Mouse (Mus musculus): Measurements from ENCODE around the gene Mettl21a.
A peak's percentile ranks its signal among the peaks of the same experiment; 100 is the strongest.
"Not testable (repeated sequence)": the region's sequence is repeated elsewhere in the genome, so short reads cannot be mapped to it uniquely, and the experiment has no call there.

Gene Mettl21a

DNA sequence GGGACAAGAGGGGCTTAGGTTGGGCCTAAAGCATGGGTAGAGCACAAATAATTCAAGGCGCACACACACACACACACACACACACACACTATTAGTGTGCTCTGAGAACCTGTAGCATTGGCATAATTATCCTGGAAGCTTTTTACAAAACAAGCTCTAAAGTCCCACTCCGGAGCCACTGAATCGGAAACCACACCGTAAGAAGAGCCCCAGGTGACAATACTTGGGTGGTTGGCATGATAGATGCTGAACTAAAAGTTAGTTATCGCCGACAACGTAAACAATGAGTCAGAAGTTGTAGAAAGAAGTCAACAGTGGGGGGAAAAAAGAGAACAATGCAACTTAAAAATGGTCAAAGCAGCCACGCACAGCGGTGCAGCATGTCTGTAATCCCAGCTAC is 2.7 kb downstream of the Mettl21a start:
- no peak for DNase-seq

DNA sequence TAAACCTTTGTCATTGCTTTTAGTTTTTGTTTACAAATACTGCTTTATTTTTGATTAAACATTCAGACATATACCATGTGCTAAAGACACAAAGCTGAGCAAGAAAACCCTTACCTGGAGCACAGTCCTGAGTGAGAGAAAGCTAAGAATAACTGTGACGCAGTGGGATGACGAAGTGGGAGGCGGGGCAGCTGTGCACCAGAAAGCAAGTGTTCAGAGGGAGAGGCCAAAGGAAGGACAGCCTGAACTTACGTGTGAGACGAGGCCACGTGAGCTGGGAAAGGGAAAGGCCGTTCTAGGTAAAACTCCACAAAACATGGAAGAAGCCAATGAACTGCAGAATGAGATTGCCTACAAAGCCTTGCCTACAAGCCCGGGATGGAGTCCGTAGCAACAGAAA is 7.1 kb downstream of the Mettl21a start:
- no peak for DNase-seq

DNA sequence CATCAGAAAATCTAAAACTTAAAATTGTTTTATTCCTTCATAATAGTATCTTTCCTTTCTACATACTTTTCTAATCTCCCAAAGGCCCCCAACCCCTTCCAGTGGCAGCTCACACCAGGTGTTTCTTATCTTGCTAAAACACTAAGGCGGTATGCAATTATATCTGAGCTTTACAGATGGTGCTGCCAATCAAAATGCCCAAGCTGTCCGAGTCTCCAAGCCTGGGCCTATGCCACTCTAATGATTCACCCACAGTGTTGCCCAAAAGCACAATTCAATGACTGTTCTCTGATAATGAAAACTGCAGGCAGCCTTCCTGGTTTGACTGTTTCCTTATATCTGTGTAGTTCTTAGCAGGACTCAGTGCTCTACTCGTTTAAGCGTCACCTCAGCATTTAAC is 7.9 kb downstream of the Mettl21a start:
- DNase-seq: no peak

DNA sequence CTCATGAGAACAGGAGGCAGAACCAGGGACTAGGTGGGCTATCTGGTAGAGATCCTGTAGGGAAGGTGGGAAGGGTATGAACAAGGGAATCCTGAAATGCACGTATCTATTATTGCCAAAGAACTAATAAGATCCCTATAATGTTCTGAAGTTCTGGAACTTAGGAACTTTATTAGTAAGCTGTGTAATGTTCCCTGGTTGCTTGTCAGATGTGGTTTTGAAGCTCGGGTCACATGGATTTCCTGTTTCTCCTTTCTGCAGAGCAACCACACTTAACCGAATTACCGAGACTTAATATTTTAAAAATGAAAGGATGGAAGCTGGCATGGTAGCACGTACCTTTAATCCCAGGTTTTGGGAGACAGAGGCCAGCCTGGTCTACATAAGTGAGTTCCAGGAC is 13.7 kb downstream of the Mettl21a start:
- no peak for DNase-seq

DNA sequence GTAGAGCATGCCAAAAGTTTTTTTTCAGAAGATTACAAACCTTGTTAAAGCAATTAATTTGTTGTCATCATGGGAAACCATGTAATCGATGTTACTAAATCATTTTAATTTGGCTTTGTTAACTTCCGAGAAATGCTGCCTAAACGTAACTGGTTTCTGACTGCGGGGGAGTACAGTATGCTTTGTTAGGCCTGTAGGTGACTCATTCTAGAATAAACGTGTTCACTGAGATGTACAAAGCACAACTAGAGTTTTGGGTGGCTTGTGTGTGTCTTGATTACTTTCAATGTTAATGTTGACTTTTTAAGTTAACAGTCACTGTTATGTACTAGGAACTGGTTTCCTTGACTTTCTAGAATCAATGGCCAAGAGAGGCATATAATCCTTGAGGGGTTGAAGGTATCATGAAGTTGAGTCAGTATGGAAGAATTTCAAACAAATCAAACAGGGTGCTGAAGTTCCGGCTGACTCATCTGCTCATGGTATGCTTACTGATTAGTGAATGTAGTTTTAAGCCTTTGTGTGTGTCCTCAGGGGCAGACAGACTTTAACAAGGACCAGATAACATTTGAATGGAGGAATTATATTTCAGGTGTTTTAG is 15.7 kb downstream of the Mettl21a start:
- DNase-seq: no peak

DNA sequence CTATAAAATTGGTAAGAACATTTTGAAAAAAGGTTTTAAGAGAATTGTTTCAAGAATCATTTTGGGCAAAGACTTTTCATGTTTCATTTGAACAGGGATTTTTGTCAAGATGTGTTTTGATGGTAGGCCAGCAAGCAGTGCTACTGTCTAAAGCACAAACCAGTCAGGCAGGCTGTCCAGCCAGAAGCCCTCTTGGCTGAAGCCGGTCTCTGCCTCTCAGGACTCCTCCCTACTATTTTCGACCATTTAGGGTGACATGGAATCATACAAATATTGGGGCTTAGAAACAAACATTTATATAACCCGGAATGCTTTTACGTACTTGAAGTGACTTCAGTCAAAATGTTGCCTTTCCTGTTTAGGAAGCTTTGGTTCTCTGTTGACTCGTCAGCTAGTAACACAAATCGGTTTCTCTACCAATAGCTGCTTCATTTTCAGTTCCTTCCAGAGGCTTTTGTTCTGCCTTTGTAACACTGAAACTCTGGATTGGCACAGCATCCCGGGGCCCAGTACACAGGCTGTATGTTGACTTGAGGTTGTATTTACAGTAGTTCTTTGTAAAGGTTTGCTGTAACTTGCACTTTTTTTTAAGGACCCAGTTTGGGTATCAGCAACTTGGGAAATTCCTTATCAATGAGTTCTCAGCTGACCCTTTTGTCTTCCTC is 16.5 kb downstream of the Mettl21a start:
- peak in 1 of 2 experiments; percentile 38 for DNase-seq

DNA sequence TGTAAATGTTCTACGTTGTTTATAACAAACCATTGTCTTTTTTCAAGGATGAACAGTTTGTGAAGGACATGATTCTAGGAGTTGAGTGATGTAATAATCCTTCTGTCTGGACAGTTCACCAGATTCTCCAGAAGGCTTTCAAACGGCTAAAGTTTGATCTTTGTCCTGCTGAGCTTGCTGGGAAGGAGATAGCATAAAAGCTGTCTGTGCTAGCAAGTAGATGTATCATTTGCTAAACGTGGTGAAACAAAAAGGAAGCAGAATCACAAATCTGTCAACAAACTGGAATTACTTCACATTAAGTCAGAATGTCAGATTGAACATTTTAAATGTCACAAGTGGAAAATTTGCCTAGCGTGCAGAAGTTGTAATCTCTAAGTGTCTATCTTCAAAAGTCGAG is 18.1 kb downstream of the Mettl21a start:
- no peak for DNase-seq

DNA sequence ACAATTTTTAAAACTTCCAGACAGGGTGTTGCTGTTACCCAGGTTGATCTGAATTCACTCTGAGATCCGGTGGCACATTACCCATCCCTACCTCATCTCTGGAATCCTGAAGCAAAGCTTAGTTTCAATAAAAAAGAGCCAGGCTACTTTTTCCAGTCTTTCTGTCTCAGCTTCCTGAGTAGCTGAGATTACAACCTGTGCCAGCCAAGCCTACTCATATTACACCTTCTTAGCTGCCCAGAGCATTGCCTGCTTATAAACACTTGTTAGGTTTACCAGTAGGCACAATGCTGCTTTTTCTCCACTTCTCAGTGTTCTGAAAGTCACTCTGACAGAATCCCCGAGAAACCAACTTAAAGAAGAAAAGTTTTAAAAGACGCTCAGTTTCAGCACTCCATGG is 38.2 kb downstream of the Mettl21a start:
- DNase-seq: no peak

DNA sequence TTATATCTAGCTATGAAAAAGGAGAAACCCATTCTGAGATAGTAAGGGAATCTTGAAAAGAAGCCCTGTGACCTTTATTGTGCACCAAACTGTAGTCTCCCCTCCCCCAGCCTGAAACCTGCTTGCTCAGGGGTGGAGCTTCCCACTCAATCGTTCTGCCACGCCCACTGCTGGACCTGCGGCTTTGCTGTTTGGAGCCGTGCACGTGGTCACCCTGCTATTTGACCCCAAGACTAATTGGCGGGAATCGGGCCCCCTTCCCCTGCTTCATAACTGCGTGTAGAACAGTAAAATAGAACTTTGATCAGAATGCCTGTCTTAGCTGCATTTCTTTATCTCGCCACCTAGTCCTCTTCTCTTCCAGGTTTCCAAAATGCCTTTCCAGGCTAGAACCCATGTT is 39.1 kb downstream of the Mettl21a start:
- DNase-seq: not testable (repeated sequence)

DNA sequence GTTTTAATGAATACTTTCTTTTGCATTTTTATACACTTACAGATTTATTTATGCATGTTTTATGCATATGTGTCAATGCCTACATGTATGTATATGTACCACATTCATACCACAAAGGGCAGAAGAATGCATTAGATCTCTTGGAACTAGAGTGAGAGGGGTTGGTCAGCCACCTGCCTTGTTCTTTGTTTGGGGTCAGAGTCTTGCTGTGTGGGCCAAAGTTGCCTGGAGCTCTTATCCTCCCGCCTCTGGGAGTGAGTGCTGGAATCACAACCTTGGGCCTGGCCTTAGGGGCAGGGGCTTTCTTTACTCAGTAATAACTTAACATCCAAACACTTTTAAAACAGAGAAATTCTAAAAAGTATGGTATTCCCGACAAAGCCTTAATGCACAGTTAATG is 40.3 kb downstream of the Mettl21a start:
- no peak for DNase-seq

DNA sequence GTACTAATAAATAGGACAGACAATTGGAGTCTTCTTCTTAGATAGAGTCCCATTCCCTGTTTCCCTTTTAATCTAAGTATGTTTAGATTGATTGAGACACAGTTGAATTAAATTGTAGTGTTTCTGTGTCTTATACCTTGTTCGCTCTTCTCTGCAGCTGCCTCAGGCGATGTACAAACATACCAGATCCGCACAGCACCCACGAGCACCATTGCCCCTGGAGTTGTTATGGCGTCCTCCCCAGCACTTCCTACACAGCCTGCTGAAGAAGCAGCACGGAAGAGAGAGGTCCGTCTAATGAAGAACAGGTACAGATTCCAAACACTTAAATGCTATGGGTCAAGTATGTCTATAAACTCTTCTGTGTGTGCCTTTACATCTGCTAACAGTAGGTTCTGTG is 41.0 kb downstream of the Mettl21a start:
- no peak for DNase-seq

DNA sequence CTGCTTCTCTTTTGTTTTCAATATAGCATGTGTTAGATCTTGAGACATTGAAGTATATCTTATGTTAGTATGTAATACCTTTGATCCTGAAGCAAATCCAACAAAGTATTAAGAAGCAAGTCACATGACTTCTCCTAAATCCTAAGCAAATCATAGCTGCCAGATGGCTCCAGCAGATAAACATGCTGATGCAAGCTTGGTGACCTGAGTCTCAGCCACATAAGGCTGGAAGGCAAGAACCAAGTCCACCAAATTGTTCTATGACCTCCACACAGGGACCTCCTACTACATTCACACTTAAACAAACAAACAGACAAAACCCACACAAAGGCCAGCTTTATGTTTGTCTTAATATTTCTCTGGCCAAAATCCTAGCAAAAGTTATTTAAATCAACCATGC is 48.8 kb downstream of the Mettl21a start:
- no peak for DNase-seq

DNA sequence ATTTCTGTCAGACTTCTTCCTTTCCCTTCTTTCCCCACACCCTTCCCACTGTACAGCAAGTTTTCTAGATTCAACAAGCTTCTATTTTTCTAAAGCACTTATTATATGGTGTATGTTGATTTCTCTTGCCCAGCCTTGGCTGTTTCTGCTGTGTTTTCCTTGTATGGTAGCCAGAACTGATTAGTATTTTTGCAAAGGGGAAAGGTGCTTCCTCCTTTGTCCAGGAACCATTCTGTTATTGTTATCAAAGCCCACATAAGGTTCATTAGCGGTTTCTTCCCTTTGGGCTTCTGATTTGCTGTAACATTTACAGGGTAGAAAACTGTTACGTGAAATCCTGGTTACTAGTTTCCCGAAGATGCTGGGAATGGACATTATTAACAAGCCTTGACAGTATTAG is 56.9 kb downstream of the Mettl21a start:
- no peak for DNase-seq

Measured in lung, postnatal 4 days (tissue).